Mouse (Mus musculus): Measurements from ENCODE around the gene Trabd2b. TPM values are rescaled to one million over a fixed set of nuclear protein-coding genes. Genes with fewer than 3 reads are reported as not detected.

The Trabd2b gene
- not detected in 2 replicates for total RNA-seq (2014; fragmentation: Nextera tagmentation)
- total RNA-seq (2017): 0.05 TPM in 1 of 2 replicates, not detected in the other
- not detected in 2 replicates for polyA plus RNA-seq (2012)

- Histone ChIP-seq H3K9me3 (replicated peaks) (peaks cover 34% of the 10 kb centered on the region), H3K36me3 (replicated peaks) (no peaks in the 10 kb centered on the region), H3K27me3 (ENCODE audit: insufficient read depth, low read length) (no peaks in the 10 kb centered on the region), H3K4me3 (ENCODE audit: low read depth, low read length) (no peak within 1 kb of the TSS; the same call in 1 of the 2 replicates), H3K4me1 (ENCODE audit: insufficient read depth, low read depth, low read length) (no peaks in the 10 kb centered on the region)
- DNase-seq (ENCODE audit: low spot score): no peak
- TF ChIP-seq GATA1 (IDR thresholded peaks at IDR 0.05; ENCODE audit: borderline replicate concordance, low read length): no peak
- no peak for ATAC-seq (ENCODE audit: extremely low read depth, insufficient number of reproducible peaks, low FRiP score, poor library complexity, severe bottlenecking)
Measured at GRCm38 (mm10) chr4:114406355-114407101, at the start of gene Trabd2b. TSS of gene Trabd2b (plus strand) at chr4:114406724.

GRCm38 (mm10) chr4:114357420-114357819 lies 49.1 kb upstream of the Trabd2b start:
- H3K9me3 ChIP-seq (replicated peaks): no peaks in the 10 kb centered on the region; the same call in 1 of the 2 replicates
- ATAC-seq (ENCODE audit: extremely low read depth, insufficient number of reproducible peaks, low FRiP score, poor library complexity, severe bottlenecking): no peak
- TF ChIP-seq TAL1 (conservative IDR thresholded peaks at IDR 0.05; ENCODE audit: low read depth, low read length) (no peak), GATA1 (IDR thresholded peaks at IDR 0.05; ENCODE audit: borderline replicate concordance, low read length) (no peak), POLR2AphosphoS5 (IDR thresholded peaks at IDR 0.05; ENCODE audit: insufficient replicate concordance, low read depth, low read length) (no peak), GATA2 (IDR thresholded peaks at IDR 0.05; ENCODE audit: borderline replicate concordance, low read depth, low read length) (no peak), CTCF (IDR thresholded peaks at IDR 0.05; ENCODE audit: low read depth, low read length) (no peak)
- no peaks in the 10 kb centered on the region for H3K27me3 ChIP-seq (ENCODE audit: insufficient read depth, low read length)
- H3K36me3 ChIP-seq (replicated peaks): no peaks in the 10 kb centered on the region
- no peaks in the 10 kb centered on the region for H3K4me1 ChIP-seq (ENCODE audit: insufficient read depth, low read depth, low read length)
- no peak overlapping the region for H3K4me3 ChIP-seq (ENCODE audit: low read depth, low read length)
- no peak for DNase-seq (ENCODE audit: low spot score)

GRCm38 (mm10) chr4:114358874-114359273 lies 47.6 kb upstream of the Trabd2b start:
- Histone ChIP-seq H3K4me1 (ENCODE audit: insufficient read depth, low read depth, low read length) (no peaks in the 10 kb centered on the region), H3K4me3 (ENCODE audit: low read depth, low read length) (no peak overlapping the region), H3K9me3 (replicated peaks) (no peaks in the 10 kb centered on the region; the same call in 1 of the 2 replicates), H3K27me3 (ENCODE audit: insufficient read depth, low read length) (no peaks in the 10 kb centered on the region), H3K36me3 (replicated peaks) (no peaks in the 10 kb centered on the region)
- ATAC-seq (ENCODE audit: extremely low read depth, insufficient number of reproducible peaks, low FRiP score, poor library complexity, severe bottlenecking) (no peak), DNase-seq (ENCODE audit: low spot score) (no peak)
- TF ChIP-seq POLR2AphosphoS5 (IDR thresholded peaks at IDR 0.05; ENCODE audit: insufficient replicate concordance, low read depth, low read length) (no peak), CTCF (IDR thresholded peaks at IDR 0.05; ENCODE audit: low read depth, low read length) (no peak), GATA1 (IDR thresholded peaks at IDR 0.05; ENCODE audit: borderline replicate concordance, low read length) (no peak), TAL1 (conservative IDR thresholded peaks at IDR 0.05; ENCODE audit: low read depth, low read length) (no peak), GATA2 (IDR thresholded peaks at IDR 0.05; ENCODE audit: borderline replicate concordance, low read depth, low read length) (no peak)

DNA sequence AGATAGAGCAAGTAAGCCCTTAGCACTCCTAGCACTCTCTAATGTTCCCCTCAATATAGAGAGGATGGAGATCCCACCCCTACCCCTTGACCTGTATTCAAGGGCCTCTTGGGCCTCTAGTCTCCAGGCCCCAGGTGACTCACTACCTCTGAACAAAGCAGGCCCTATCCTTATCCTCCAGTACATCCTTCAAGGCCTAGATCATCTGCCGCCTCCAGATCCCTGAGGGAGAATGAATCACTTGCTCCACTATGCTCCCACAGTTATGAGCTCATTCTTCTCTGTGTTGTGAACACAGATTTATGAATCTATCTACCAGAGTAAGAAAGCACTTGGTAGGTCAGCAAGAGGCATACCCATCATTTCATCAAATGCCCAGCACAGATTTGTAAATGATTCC lies 46.7 kb upstream of the Trabd2b start:
- TF ChIP-seq POLR2AphosphoS5 (IDR thresholded peaks at IDR 0.05; ENCODE audit: insufficient replicate concordance, low read depth, low read length): no peak
- TF ChIP-seq GATA1 (IDR thresholded peaks at IDR 0.05; ENCODE audit: borderline replicate concordance, low read length): no peak
- TF ChIP-seq CTCF (IDR thresholded peaks at IDR 0.05; ENCODE audit: low read depth, low read length): no peak
- no peak for TF ChIP-seq TAL1 (conservative IDR thresholded peaks at IDR 0.05; ENCODE audit: low read depth, low read length)
- no peak for TF ChIP-seq GATA2 (IDR thresholded peaks at IDR 0.05; ENCODE audit: borderline replicate concordance, low read depth, low read length)
- H3K36me3 ChIP-seq (replicated peaks): no peaks in the 10 kb centered on the region
- ATAC-seq (ENCODE audit: extremely low read depth, insufficient number of reproducible peaks, low FRiP score, poor library complexity, severe bottlenecking) (no peak), DNase-seq (ENCODE audit: low spot score) (no peak)
- no peaks in the 10 kb centered on the region for H3K4me1 ChIP-seq (ENCODE audit: insufficient read depth, low read depth, low read length)
- H3K4me3 ChIP-seq (ENCODE audit: low read depth, low read length): no peak overlapping the region
- no peaks in the 10 kb centered on the region for H3K27me3 ChIP-seq (ENCODE audit: insufficient read depth, low read length)
- no peaks in the 10 kb centered on the region; the same call in 1 of the 2 replicates for H3K9me3 ChIP-seq (replicated peaks)

DNA sequence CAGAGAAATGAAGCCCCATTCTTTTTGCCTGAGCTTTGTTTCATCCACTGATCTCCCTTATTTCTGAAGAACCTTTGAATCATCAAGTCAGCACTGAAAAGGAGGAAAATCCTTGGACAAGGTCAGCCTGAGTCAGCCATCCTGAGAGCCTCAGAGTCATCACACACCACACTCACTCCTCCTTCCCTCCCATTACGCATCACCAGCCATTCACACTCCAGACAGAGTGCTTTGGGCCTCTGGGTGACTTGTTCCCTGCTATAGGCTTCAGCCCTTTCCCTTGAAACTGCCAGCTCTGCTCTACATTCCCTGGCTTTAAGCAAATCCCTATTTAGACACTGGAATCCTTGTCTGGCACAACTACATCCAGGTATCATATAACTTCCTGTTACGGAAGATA lies 45.2 kb upstream of the Trabd2b start:
- TF ChIP-seq TAL1 (conservative IDR thresholded peaks at IDR 0.05; ENCODE audit: low read depth, low read length) (no peak), POLR2AphosphoS5 (IDR thresholded peaks at IDR 0.05; ENCODE audit: insufficient replicate concordance, low read depth, low read length) (no peak), GATA1 (IDR thresholded peaks at IDR 0.05; ENCODE audit: borderline replicate concordance, low read length) (no peak), GATA2 (IDR thresholded peaks at IDR 0.05; ENCODE audit: borderline replicate concordance, low read depth, low read length) (no peak), CTCF (IDR thresholded peaks at IDR 0.05; ENCODE audit: low read depth, low read length) (no peak)
- no peak for ATAC-seq (ENCODE audit: extremely low read depth, insufficient number of reproducible peaks, low FRiP score, poor library complexity, severe bottlenecking)
- no peak overlapping the region for H3K4me3 ChIP-seq (ENCODE audit: low read depth, low read length)
- no peaks in the 10 kb centered on the region for H3K4me1 ChIP-seq (ENCODE audit: insufficient read depth, low read depth, low read length)
- DNase-seq (ENCODE audit: low spot score): no peak
- peaks cover under 1% of the 10 kb centered on the region for H3K9me3 ChIP-seq (replicated peaks)
- no peaks in the 10 kb centered on the region for H3K36me3 ChIP-seq (replicated peaks)
- no peaks in the 10 kb centered on the region for H3K27me3 ChIP-seq (ENCODE audit: insufficient read depth, low read length)

- ATAC-seq (ENCODE audit: extremely low read depth, insufficient number of reproducible peaks, low FRiP score, poor library complexity, severe bottlenecking): no peak
- no peaks in the 10 kb centered on the region for H3K36me3 ChIP-seq (replicated peaks)
- peaks cover 8% of the 10 kb centered on the region for H3K9me3 ChIP-seq (replicated peaks)
- H3K4me3 ChIP-seq (ENCODE audit: low read depth, low read length): no peak overlapping the region
- TF ChIP-seq TAL1 (conservative IDR thresholded peaks at IDR 0.05; ENCODE audit: low read depth, low read length): no peak
- no peak for TF ChIP-seq GATA2 (IDR thresholded peaks at IDR 0.05; ENCODE audit: borderline replicate concordance, low read depth, low read length)
- no peak for TF ChIP-seq CTCF (IDR thresholded peaks at IDR 0.05; ENCODE audit: low read depth, low read length)
- TF ChIP-seq POLR2AphosphoS5 (IDR thresholded peaks at IDR 0.05; ENCODE audit: insufficient replicate concordance, low read depth, low read length): no peak
- TF ChIP-seq GATA1 (IDR thresholded peaks at IDR 0.05; ENCODE audit: borderline replicate concordance, low read length): no peak
- DNase-seq (ENCODE audit: low spot score): no peak
- H3K4me1 ChIP-seq (ENCODE audit: insufficient read depth, low read depth, low read length): no peaks in the 10 kb centered on the region
- H3K27me3 ChIP-seq (ENCODE audit: insufficient read depth, low read length): no peaks in the 10 kb centered on the region
Measured at GRCm38 (mm10) chr4:114365000-114365399, 41.5 kb upstream of the Trabd2b start.

Data from G1E (cell line).